Mouse (Mus musculus) MEL-GATA-1-ER (cell line): Measurements from ENCODE around the gene Prps1l3.
A peak's percentile ranks its signal among the peaks of the same experiment; 100 is the strongest.

Experiments used
- DNase-seq: peaks from one replicate; pipeline ENCODE4 v3.0.0-alpha.2; 2012; ENCODE audit warnings: low read depth; ENCODE audit errors: extremely low read depth

The Prps1l3 gene

DNA sequence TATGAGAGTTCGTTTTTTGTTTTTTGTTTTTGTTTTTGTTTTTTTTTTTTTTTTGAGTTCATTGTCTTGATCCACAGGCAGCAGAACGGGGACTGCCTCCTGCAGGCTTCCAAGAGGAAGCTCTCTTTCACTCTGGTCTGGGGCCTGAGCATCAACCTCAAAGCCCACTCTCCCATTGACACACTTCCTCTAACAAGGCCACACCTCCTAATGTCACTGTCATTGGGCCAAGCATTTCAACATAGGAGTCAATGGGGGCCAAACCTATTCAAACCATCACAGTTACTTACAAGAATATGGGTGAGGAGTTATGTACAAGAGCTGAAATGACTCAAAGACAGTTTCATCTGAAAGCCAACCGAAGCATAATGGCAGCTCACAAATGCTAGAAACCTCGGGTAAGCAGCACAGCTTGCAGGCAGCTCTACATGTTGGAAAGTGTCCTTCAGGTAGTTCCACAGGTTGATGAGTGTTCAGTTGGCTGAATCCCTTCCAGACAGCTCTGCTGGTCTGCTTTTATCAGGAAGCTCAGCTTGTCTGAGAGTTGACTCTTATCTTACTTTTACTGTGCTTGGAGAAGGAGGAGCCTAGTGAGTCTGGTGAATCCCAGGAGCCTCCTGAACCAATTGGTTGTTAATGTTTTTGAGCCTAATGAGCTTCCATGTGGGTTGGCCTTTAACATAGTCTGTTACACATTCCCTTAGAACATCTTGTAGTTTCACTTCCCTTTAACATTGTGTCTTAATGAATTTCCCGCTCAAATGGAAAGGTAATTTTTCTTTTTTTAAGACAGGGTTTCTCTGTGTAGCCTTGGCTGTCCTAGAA lies 13.7 kb downstream of the Prps1l3 start:
- no peak for DNase-seq

DNA sequence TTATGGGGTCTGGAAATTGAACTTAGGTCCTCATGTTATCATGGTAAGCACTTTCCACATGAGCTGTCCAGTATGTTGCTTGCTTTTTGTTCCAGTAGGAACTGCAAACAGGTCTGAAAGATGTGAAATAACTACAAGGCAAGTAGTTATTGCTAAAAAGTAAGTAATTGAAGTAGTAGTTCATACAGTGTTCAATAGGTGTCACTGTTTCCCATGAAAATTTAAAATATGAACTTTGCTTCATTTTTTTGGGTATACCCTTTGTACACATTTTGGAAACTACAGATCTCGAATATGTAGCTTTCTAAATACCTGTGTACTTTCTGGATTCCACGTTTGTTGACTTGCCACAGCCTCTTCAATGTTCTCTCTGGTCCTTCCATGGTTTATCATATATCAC lies 28.4 kb downstream of the Prps1l3 start:
- DNase-seq = no peak

DNA sequence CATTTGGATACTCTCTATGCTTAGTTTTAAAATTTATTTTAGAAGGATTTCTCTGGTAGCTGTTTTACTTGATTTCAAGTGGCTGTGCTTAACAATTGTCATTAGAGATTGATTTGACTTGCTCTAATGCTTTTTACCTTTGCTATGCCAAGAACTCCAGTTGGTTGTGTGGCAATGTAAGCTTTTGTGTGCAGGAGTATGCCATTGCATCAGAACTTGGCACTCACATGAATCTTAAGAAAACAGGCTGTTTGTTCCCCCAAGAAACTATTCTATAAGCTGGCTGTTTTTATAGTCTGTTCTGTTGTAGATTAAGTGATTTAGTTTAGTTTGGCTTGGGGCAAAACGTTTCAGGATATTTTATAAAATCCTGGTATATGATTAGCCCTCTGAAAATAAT lies 45.2 kb downstream of the Prps1l3 start:
- no peak for DNase-seq

DNA sequence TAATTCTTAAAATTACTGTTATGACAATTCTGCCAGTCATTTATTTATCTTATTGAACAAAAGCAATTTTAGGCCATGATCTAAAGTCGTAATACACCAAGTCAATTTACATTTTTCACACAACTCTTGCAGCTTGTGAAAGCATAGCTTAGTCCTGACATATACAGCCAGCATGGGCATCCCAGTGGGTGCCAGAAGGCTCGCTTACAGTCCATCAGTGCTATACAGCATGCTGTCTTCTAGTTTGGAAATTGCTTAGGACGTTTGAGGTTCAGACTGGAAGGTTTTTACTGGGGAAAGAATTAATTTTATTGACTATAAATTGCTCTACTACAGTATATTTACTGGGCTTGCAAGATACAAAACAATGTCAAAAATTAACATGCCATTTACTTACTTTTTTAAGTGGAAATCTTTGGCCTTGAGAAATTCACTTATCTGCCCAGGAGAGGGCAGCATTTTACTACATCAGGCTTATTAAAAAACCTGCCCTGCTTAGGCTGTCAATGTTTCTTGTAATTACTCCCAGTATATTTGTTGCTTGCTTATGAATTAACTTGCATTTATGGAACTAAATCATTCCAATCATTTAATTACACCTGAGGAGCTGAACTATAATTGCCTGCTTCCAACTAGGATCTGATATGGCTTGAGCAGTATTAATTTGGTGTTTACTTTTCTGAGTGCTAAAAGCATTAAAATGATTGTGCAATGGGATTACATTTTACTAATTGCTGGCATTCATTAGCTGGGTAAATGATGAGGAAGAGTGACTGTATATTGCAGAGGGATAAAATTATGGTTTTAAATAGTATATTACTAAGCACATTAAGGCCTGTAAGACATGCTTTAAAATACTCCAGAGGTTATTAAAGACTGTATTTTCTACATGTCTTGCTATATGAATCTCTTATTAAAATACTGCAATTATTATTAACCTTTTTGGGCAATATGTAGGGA lies 51.2 kb downstream of the Prps1l3 start:
- peak; percentile 47 for DNase-seq

DNA sequence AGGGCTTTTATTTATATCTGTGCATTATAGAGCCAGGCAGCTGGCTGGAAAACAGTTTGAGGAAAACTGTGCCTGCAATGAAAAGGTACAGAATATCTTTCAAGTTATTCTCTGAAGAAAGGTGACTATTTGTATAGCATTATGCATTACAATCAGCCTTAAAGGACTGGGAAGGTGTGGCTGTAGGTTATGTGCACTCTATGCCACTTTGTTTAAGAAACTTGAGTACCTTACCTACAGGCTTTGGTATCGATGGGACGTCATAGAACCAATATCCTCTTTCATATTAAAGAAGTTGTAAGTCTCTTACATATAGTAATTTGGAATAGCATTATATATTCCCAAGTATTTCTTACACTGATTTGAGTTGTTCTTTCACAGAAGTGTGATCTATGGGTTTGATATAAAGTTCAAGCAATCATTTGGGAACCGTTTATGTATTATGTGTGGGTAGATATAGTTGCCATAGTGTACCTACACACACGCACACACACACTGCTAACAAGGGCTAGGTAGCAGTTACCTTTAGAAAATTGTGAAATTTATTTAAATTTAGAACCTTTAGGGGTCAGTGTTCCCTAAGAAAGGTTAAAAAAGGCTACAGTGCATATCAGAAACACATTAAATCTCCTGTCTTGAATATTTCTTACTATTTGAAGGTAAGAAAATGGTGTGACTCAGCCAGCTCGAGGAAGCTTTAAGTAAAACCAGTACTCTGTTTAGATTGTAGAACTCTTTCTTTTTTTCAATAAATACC lies 55.3 kb downstream of the Prps1l3 start:
- DNase-seq = no peak
